Mouse (Mus musculus): ENCODE measurements at regions not wholly inside any gene's neighbourhood (a gene's known extent, or its start where the extent isn't known, plus 50 kb on each side); places are given as distances from the start of the nearest gene placed in this dataset.

DNA sequence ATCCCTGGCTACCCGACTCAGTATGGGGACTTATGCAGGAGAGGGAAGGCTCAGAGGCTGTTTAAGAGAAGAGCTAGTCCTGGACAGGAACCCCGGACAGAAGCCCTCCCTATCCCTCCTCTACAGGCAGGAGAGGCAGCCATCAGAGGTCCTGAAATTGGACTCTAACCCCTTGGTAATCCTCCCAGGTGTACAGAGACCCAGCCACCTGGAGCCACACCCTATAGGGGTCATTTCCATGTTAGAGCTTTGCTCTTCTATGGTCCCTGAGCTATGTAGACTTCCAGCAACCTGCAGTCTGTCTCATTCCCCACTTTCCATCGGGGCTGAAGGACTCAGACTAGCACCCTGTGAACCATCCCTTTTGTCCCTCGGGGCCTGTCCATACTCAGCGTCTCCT lies 84.2 kb upstream of the Rpl38 start:
- TF ChIP-seq CTCF (IDR thresholded peaks at IDR 0.05; ENCODE audit: insufficient read depth, low read depth, low read length) (no peak), POLR2A (IDR thresholded peaks at IDR 0.05; ENCODE audit: insufficient read depth, low read depth, low read length) (no peak)
